Comparison of ENCODE assay signal across 8 mouse cellular contexts in genomic region chr7:110222583-110223182, GRCm38 (mm10). TPM values are rescaled to one million over a fixed set of nuclear protein-coding genes. Genes with fewer than 3 reads are reported as not detected.
DNase-seq lines count a peak whose midpoint lies in the region; ATAC-seq and TF ChIP-seq lines count a peak whose summit lies in the region.

No protein-coding gene starts in this region.

- H3K4me1 ChIP-seq in kidney, embryonic 16.5 days (ENCODE audit: insufficient read depth, low read length), result peaks cover 3% of the 10 kb centered on the region
- peaks cover 5% of the 10 kb centered on the region; the same call in 1 of the 2 replicates for H3K4me1 ChIP-seq in brown adipose tissue, adult 24 weeks (ENCODE audit: control insufficient read depth, insufficient read depth, insufficient read length, low read length)
- peaks cover 12% of the 10 kb centered on the region; the same call in 1 of the 2 replicates for H3K4me1 ChIP-seq in hindbrain, embryonic 15.5 days (replicated peaks)
- H3K4me1 ChIP-seq in midbrain, postnatal 0 days (ENCODE audit: insufficient read depth, low read length), result no peaks in the 10 kb centered on the region

- WGBS in kidney, embryonic 16.5 days, result 12% methylated on average over 12 of the region's 12 CpGs
- WGBS in hindbrain, embryonic 15.5 days, result 19% methylated on average over 12 of the region's 12 CpGs
- 18% methylated on average over 12 of the region's 12 CpGs for WGBS in midbrain, postnatal 0 days

- peak overlapping the region; percentile 60 for H3K4me2 ChIP-seq in kidney, embryonic 16.5 days (replicated peaks; ENCODE audit: low read depth, low read length)
- peak overlapping the region; percentile 96 for H3K4me2 ChIP-seq in hindbrain, embryonic 15.5 days
- H3K4me2 ChIP-seq in midbrain, postnatal 0 days (ENCODE audit: low read depth, low read length, poor library complexity, severe bottlenecking), result peak overlapping the region; percentile 88

- H3K27me3 ChIP-seq in kidney, embryonic 16.5 days (ENCODE audit: insufficient read depth, low read length), result no peaks in the 10 kb centered on the region
- H3K27me3 ChIP-seq in hindbrain, embryonic 15.5 days, result 0 out of 2 replicates have a peak, but pooled peaks cover 6% of the 10 kb centered on the region
- H3K27me3 ChIP-seq in midbrain, postnatal 0 days (ENCODE audit: insufficient read depth, low read length), result no peaks in the 10 kb centered on the region

- no peak overlapping the region for H3K27ac ChIP-seq in kidney, embryonic 16.5 days (ENCODE audit: low read length)
- H3K27ac ChIP-seq in brown adipose tissue, adult 24 weeks (replicated peaks; ENCODE audit: low read depth, low read length), result 0 out of 2 replicates have a peak overlapping the region, but pooled peaks have one; percentile 30
- H3K27ac ChIP-seq in hindbrain, embryonic 15.5 days (replicated peaks), result no peak overlapping the region
- no peak overlapping the region for H3K27ac ChIP-seq in midbrain, postnatal 0 days (ENCODE audit: low read depth, low read length)

- H3K4me3 ChIP-seq in kidney, embryonic 16.5 days (ENCODE audit: low read length), result peak overlapping the region; percentile 84
- peak overlapping the region; percentile 98 for H3K4me3 ChIP-seq in brown adipose tissue, adult 24 weeks (ENCODE audit: insufficient read depth, low read depth, low read length)
- peak overlapping the region; percentile 72 for H3K4me3 ChIP-seq in hindbrain, embryonic 15.5 days
- peak overlapping the region; percentile 68 for H3K4me3 ChIP-seq in midbrain, postnatal 0 days (ENCODE audit: low read depth, low read length)

- DNase-seq in kidney, adult 9 months, result no peak
- DNase-seq in midbrain, postnatal 0 days (ENCODE audit: low spot score), result no peak
- DNase-seq in right cerebral cortex, postnatal 10 days (ENCODE audit: low spot score in 2 of 2), result no peak
- DNase-seq in urinary bladder, postnatal 14 days (ENCODE audit: low spot score), result no peak
- no peak for DNase-seq in adrenal gland, postnatal 10 days

- ATAC-seq in kidney, embryonic 16.5 days (ENCODE audit: low FRiP score, low TSS enrichment), result no peak
- ATAC-seq in hindbrain, embryonic 15.5 days (ENCODE audit: low FRiP score, low read depth), result no peak
- no peak for ATAC-seq in midbrain, postnatal 0 days (ENCODE audit: low FRiP score)

- no peak for TF ChIP-seq CTCF in midbrain, postnatal 0 days (IDR thresholded peaks at IDR 0.05)

- H3K36me3 ChIP-seq in kidney, embryonic 16.5 days (ENCODE audit: insufficient read depth, low read length), result peaks cover 11% of the 10 kb centered on the region; the same call in 1 of the 2 replicates
- no peaks in the 10 kb centered on the region for H3K36me3 ChIP-seq in hindbrain, embryonic 15.5 days
- no peaks in the 10 kb centered on the region for H3K36me3 ChIP-seq in midbrain, postnatal 0 days (ENCODE audit: insufficient read depth, low read length)

- H3K9me3 ChIP-seq in kidney, embryonic 16.5 days (ENCODE audit: low read length), result no peaks in the 10 kb centered on the region
- no peaks in the 10 kb centered on the region for H3K9me3 ChIP-seq in hindbrain, embryonic 15.5 days
- no peaks in the 10 kb centered on the region for H3K9me3 ChIP-seq in midbrain, postnatal 0 days (ENCODE audit: low read length)

- peak overlapping the region; percentile 91 for H3K9ac ChIP-seq in kidney, embryonic 16.5 days (replicated peaks; ENCODE audit: low read length)
- H3K9ac ChIP-seq in hindbrain, embryonic 15.5 days, result 0 out of 2 replicates have a peak overlapping the region, but pooled peaks have one; percentile 67
- H3K9ac ChIP-seq in midbrain, postnatal 0 days (replicated peaks; ENCODE audit: low read length, poor library complexity, severe bottlenecking), result no peak overlapping the region

RNA-seq across cellular contexts. Expression of gene Swap70, which starts 1.2 kb away (rescaled TPM):
- polyA plus RNA-seq in kidney, embryonic 16.5 days (2015; fragmentation: Nextera tagmentation; extraction: Ambion mirVana), result 32.1 and 34.2 TPM in 2 replicates
- polyA plus RNA-seq in brown adipose tissue, adult 24 weeks (2012; ENCODE audit: insufficient read depth, insufficient read length, missing spikeins), result 4.9 and 5.1 TPM in 2 replicates
- polyA plus RNA-seq in hindbrain, embryonic 15.5 days (2015; fragmentation: Nextera tagmentation; extraction: Ambion mirVana), result 10.1 and 11.1 TPM in 2 replicates
- total RNA-seq in midbrain, postnatal 0 days (2014; rRNA removed), result 7.3 and 11.4 TPM in 2 replicates
- polyA plus RNA-seq in midbrain, postnatal 0 days (2015; fragmentation: Nextera tagmentation; extraction: Ambion mirVana), result 6.3 and 7.0 TPM in 2 replicates
- total RNA-seq in adrenal gland, postnatal 10 days (2021), result 10 to 100 TPM; 18.6 to 26.3 TPM
